Mouse (Mus musculus): ENCODE measurements around the gene Gm12800.
"Not testable (repeated sequence)": the region's sequence is repeated elsewhere in the genome, so short reads cannot be mapped to it uniquely, and the experiment has no call there.

Gm12800 gene

DNA sequence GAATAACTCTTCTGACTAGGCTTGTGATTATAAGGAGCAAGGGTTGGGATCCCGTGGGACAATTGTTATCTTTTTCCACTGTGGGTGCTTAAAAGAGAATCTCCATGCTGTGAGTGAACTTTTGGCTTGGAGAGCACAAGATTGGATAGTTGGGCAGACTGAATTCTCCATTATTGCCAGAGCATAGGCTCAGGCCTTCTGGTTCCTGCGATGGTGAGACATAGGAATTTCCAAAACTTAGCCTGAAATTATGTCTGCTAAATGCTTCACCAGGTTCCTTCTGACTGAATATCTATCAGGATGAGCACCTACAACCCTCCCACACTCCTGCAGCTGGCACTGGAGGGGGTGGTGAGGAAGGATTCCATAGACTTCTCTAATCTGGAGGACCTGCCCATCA, at the start of gene Gm12800:
Gene Gm12800 (plus strand): TSS at position 301 of the 400 bp plus-strand sequence.
- not testable (repeated sequence) for DNase-seq (ENCODE audit: low read depth)

DNA sequence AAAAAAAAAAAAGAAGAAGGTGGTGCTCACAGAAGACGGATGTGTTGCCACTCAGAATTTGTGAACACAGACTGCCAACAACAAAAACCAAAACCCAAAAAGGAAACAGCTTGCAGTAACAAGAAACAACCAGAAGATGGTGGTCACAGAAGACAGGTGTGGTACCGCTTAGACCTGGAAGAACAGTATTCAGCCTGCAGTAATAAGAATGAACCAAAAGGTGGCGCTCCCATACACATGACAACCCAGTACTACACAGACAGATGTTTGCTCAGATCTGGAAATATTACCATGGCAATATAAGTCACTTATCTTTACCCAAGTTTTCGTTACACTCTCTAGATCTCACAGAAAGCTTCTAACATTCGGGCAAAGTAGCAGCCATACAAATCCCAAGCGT, 48.0 kb upstream of the Gm12800 start:
- no peak for DNase-seq (ENCODE audit: low read depth)

DNA sequence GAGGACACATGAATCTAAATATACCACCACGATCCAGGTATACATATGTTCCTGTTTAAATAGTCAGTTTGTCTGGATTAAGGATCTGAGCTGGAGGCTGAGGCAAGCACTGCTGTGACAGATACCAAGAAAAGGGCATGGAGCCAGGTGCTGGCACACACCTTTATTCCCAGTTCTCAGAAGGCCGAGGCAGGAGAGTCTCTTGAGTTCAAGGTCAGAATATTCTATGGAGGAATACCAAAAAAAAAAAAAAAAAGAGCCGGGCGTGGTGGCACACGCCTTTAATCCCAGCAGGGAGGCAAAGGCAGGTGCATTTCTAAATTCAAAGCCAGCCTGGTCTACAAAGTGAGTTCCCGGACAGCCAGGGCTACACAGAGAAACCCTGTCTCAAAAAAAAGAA, 46.6 kb upstream of the Gm12800 start:
- DNase-seq (ENCODE audit: low read depth) = no peak

DNA sequence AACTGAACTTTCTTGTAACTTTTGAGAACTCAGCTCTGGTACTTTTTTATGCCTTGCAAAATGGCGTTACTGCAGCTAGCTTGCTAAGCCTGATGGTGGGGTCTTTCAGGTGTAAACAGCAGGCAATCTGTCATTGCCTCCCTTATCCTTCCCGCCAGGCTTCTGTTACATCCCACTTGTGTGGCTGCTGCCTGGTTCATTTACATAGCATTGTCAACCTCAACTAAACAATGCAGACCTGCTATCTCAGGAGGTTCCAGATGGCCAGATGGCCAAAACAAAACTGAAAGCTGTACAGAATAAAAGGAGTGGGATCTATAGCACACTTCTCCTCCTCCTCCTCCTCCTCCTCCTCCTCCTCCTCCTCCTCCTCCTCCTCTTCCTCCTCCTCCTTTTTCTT, 36.9 kb upstream of the Gm12800 start:
- not testable (repeated sequence) for DNase-seq (ENCODE audit: low read depth)

DNA sequence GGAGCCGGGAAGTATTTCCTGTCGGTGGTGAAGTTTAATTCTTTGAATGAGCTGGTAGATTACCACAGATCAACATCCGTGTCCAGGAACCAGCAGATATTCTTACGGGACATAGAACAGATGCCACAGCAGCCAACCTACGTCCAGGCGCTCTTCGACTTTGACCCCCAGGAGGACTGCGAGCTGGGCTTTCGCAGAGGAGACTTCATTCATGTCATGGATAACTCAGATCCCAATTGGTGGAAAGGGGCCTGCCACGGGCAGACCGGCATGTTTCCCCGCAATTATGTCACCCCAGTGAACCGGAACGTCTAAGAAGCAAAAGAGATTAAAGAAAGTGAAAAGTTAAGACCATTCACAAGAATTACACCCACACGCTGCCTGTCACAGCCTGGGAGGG, 33.2 kb upstream of the Gm12800 start:
- not testable (repeated sequence) for DNase-seq (ENCODE audit: low read depth)

DNA sequence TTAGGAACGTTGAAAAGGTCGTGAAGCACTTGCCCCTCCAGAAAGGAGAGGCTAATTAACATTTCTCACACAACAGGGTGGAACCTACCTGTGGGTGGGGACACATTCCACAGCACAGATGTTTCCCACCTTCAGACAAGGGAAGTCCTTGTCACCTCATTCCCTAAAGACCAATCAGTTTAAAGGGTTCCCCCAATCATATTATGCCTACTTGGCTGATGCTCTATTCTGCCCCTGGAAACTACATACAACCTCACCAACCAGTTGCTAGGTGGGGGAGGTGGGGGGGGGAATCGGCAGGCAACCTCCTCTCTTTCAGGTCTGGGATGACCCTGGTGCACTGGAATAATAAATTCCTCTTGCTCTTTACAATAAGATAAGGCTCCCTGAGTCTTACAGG, 25.3 kb upstream of the Gm12800 start:
- no peak for DNase-seq (ENCODE audit: low read depth)

DNA sequence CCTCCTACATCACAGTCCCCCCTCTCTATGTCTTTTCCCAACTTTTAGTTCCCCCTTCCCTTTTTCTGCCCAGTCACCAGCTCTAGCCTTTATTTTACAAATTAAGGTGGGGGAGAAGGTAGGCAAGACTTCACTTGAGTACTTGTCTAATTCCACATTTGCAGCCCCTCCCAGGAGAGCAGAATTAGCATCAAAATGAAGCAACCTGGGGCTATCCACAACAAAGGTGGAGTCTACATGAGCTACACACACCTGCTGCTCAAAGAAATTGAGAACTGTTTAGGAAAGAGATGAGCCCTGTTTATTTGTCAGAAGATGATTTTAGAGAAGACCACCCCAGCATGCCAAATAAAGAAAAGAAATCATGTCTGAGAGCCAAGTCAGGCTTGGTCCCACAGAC, 19.5 kb upstream of the Gm12800 start:
- DNase-seq (ENCODE audit: low read depth) = no peak

DNA sequence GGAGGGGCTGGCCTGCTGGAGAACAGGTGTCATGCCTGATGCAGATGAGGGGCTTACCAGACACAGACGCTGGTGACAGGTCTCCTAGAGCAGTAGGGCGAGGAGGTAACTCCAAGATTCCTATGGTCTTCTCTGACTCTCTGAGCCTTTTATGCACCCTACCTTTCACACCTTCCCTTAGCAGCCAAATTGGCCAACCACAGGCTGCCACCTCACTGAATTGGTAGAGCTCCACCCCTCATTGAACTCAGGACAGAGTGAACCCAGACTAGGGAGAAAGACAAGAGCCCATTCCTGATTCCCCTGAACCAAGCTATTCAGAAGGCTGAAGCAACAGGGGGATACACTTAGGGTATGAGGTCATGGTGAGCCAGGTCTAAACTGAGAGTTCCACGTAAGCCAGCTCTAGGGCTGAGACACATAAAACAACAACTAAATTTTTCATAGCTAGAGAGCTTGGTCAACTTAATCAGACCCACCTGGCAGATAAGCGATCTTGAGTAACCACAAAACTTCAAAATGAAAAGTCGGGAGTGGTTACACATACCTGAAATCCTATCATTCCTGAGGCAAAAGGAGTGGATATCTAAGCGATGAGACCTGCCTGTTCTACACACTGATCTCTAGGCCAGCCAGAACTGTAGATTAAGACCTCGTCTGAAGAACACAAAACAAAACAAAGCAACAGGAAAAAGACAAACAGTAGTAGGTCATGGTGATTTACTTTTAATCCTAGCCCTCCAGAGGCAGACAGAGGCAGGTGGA, 15.1 kb upstream of the Gm12800 start, which contains the start of gene C130073F10Rik:
Gene C130073F10Rik (minus strand): TSS at position 134 of the 765 bp plus-strand sequence.
- DNase-seq (ENCODE audit: low read depth) = no peak

DNA sequence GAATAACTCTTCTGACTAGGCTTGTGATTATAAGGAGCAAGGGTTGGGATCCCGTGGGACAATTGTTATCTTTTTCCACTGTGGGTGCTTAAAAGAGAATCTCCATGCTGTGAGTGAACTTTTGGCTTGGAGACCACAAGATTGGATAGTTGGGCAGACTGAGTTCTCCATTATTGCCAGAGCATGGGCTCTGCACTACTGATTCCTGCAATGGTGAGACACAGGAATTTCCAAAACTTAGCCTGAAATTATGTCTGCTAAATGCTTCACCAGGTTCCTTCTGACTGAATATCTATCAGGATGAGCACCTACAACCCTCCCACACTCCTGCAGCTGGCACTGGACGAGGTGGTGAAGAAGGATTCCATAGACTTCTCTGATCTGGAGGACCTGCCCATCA, 31.2 kb downstream of the Gm12800 start, which contains the start of gene Gm12794:
Gene Gm12794 (plus strand): TSS at position 301 of the 400 bp plus-strand sequence.
- DNase-seq (ENCODE audit: low read depth) = not testable (repeated sequence)
